Mouse (Mus musculus) heart, embryonic 11.5 days (tissue): ENCODE data around the gene Tceanc2. TPM values are rescaled to one million over a fixed set of nuclear protein-coding genes. Genes with fewer than 3 reads are reported as not detected.

ENCODE experiments used
- ATAC-seq: fragments of 200-750 bp; cut with Nextera tagmentation; replicated peaks from 2 replicates; pipeline ENCODE4 v1.8.0; 2017; ENCODE audit warnings: moderate library complexity; ENCODE audit not compliant: insufficient number of reproducible peaks, low FRiP score, low TSS enrichment
- H3K27ac ChIP-seq: fragments of 300-500 bp; sonication (generic); 2 replicates; pipeline ENCODE4 v1.5.1; 2014; ENCODE audit warnings: mild to moderate bottlenecking, low read depth, low read length
- H3K27me3 ChIP-seq: fragments of 300-500 bp; sonication (generic); 2 replicates; pipeline ENCODE4 v1.6.1; 2014; ENCODE audit warnings: mild to moderate bottlenecking, low read length, mixed read lengths; ENCODE audit not compliant: control insufficient read depth, insufficient read depth
- H3K36me3 ChIP-seq: fragments of 300-500 bp; sonication (generic); 2 replicates; pipeline ENCODE4 v1.6.1; 2014; ENCODE audit warnings: mild to moderate bottlenecking, low read length, moderate library complexity, mixed read lengths; ENCODE audit not compliant: control insufficient read depth, insufficient read depth
- H3K4me1 ChIP-seq: fragments of 300-500 bp; sonication (generic); 2 replicates; pipeline ENCODE4 v1.6.1; 2014; ENCODE audit warnings: low read length; ENCODE audit not compliant: control insufficient read depth, insufficient read depth
- H3K4me2 ChIP-seq: fragments of 300-500 bp; sonication (generic); 2 replicates; pipeline ENCODE4 v1.6.1; 2014; ENCODE audit warnings: mild to moderate bottlenecking, moderate library complexity
- H3K4me3 ChIP-seq: fragments of 300-500 bp; sonication (generic); 2 replicates; pipeline ENCODE4 v1.5.1; 2014; ENCODE audit warnings: low read depth, low read length
- H3K9ac ChIP-seq: fragments of 300-500 bp; sonication (generic); 2 replicates; pipeline ENCODE4 v1.6.1; 2014; ENCODE audit warnings: mild to moderate bottlenecking, low read depth, low read length, moderate library complexity
- H3K9me3 ChIP-seq: fragments of 300-500 bp; sonication (generic); replicated peaks from 2 replicates; pipeline ENCODE4 v1.6.1; 2016; ENCODE audit warnings: low read length; ENCODE audit not compliant: control insufficient read depth
- WGBS: fragments of 180-500 bp; shearing (Covaris S2); extraction: QIAGEN DNeasy Blood & Tissue Kit; methylation state at CpG from one replicate; pipeline ENCODE4 v1.1.7; 2014; ENCODE audit not compliant: insufficient replicate concordance; 5-methylcytosine and 5-hydroxymethylcytosine counted together
- polyA plus RNA-seq: library from polyadenylated mRNA; unstranded; fragments of >200 nt; fragmentation: Nextera tagmentation; extraction: Ambion mirVana; gene quantifications from 2 replicates; pipeline ENCODE4 v1.2.1, GENCODE M21; 2014

Gene Tceanc2
- polyA plus RNA-seq, 1 experiment from 2014 or later, result 19.0 TPM

DNA sequence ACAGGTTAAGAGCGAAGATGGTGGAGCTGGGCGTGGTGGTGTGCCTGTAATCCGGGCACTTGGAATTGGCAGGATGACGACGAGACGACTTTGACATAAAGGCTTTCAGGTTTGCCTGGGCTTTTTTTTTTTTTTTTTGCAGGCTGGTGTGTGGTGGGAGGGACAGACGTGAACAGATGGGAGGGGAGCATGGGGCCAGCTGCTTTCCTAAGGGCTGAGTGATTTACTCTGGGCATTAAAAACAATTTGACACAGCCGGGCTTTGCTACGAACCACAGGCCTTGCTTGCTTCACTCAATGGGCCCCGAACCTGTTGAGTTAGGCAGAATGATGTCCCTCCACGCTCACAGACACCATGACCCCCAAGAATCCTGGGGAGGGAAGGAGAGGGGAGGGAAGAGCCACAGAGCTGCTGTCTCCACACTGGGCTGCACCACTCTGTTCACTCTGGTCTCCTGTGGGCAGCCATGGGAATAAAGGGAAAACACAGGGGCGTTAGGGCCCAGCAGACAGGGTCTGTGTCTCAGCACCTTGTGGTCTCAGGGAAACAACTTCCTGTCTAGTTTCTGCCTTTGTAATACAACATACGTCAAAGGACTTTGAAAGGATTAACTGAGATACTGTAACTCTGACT lies 51.9 kb downstream of the Tceanc2 start:
- Histone ChIP-seq H3K27ac (no peak overlapping the region), H3K4me2 (no peak overlapping the region), H3K27me3 (peaks cover 10% of the 10 kb centered on the region), H3K4me3 (no peak overlapping the region), H3K4me1 (peaks cover 12% of the 10 kb centered on the region), H3K9ac (no peak overlapping the region), H3K36me3 (no peaks in the 10 kb centered on the region), H3K9me3 (no peaks in the 10 kb centered on the region)
- 61% methylated on average over 13 of the region's 13 CpGs for WGBS
- no peak for ATAC-seq

DNA sequence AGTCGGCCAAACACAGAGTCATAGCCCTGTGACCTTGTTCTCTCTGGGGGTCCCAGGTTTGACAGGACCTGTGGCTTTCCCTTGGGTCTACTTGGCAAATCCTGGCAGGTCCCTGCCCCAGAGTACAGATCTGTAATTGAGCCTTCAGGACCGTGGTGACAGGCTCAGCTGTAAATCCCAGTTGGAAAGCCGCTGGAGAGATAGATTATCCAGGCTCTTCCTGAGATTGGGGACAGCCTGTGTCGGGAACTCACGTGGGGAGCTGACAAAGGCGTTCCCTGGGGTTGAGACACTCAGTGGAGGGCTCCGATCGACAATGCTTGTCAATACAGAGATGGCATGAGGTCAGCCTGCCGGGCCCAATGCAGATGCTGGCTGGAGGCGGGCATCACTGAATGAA lies 52.5 kb downstream of the Tceanc2 start:
- Histone ChIP-seq H3K9me3 (no peaks in the 10 kb centered on the region), H3K4me1 (peaks cover 12% of the 10 kb centered on the region), H3K27me3 (peaks cover 10% of the 10 kb centered on the region), H3K27ac (no peak overlapping the region), H3K36me3 (no peaks in the 10 kb centered on the region), H3K4me2 (no peak overlapping the region), H3K9ac (no peak overlapping the region), H3K4me3 (no peak overlapping the region)
- WGBS, result 45% methylated on average over 10 of the region's 10 CpGs
- ATAC-seq, result no peak

DNA sequence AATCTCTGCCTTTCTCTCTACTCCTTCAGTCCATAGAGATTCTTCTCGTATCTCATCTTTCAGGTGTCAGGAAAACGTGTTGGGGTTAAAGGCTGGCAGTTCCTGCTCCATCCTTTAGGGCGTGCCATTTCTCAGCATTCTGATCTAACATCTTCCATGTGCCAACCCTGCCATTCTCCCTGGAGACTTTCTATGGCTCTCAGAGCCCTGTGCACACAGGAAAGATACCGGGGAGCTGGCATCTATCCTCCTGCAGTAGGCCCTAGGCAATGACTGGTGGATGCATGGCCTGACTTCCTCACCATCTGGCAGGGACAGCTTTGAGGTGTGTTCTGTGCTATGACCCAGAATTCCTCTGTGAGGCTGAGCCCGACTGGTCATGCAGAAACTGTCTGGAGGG lies 53.8 kb downstream of the Tceanc2 start:
- no peak overlapping the region for H3K9ac ChIP-seq
- no peaks in the 10 kb centered on the region for H3K36me3 ChIP-seq
- peaks cover 10% of the 10 kb centered on the region for H3K4me1 ChIP-seq
- H3K4me3 ChIP-seq, result no peak overlapping the region
- WGBS, result 50% methylated on average over 5 of the region's 5 CpGs
- H3K27ac ChIP-seq, result no peak overlapping the region
- no peak overlapping the region for H3K4me2 ChIP-seq
- ATAC-seq, result no peak
- no peaks in the 10 kb centered on the region for H3K9me3 ChIP-seq
- H3K27me3 ChIP-seq, result peaks cover 12% of the 10 kb centered on the region

DNA sequence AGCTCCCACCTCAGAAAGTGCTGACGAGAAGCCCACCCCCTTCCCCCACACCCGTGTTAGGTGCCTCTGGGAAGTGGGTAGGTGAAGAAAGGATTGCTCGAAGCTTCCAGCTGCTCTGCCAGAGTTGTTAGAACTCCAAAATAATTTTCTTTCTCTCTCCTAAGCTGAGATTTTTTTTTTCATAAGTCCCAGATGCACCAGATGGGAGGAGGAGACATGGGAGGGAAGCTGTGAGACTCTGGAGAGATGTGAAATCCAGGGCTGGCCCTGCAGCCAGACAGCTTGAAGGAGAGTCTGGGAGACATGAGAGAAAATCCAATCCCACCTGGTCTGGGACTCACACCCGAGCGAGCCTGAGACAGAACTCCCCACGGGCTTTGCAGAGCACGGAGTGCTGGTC lies 54.5 kb downstream of the Tceanc2 start:
- no peaks in the 10 kb centered on the region for H3K9me3 ChIP-seq
- no peak overlapping the region for H3K4me3 ChIP-seq
- H3K36me3 ChIP-seq, result no peaks in the 10 kb centered on the region
- no peak for ATAC-seq
- H3K27ac ChIP-seq, result no peak overlapping the region
- H3K27me3 ChIP-seq, result peaks cover 12% of the 10 kb centered on the region
- no peak overlapping the region for H3K9ac ChIP-seq
- no peak overlapping the region for H3K4me2 ChIP-seq
- peaks cover 5% of the 10 kb centered on the region; the same call in 1 of the 2 replicates for H3K4me1 ChIP-seq
- 51% methylated on average over 7 of the region's 7 CpGs for WGBS

DNA sequence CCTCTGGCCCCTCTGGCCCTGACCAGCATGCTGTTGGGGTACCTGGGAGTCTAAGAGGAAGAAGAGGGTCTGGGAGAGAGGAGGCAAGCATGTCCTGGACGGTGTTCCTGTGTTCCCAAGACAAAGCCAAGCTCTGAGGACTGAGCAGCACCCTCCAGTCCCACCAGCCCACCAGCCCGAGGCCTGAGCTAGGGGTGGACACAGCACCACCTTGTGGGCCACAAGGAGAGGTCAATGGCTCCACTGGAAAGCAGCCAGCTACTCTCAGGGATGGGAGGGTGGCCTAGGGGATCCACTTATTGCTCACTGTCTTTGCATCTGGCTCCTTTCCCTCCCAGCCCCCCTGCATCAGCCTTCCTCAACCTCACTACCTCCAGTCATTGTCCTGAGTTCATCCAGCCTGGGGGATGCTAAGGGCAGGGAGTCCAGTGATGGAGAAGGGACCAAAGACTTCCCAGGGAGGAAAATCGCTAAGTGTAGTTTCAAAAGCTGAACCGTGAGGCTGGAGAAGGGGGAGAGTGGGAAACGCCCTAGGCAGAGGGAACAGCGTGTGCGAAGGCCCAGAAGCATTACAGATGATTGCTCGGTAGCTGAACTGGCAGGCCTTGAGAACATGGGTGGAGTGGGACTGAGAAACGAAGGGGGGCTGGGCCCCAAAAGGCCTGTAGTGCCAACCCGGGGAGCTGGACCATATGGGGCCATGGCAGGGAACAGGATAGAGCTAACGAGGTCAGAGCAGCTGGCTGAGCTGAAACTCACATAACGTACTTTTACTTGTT lies 57.6 kb downstream of the Tceanc2 start:
- WGBS, result 56% methylated on average over 12 of the region's 12 CpGs
- no peak for ATAC-seq
- no peak overlapping the region for H3K4me2 ChIP-seq
- H3K27ac ChIP-seq, result no peak overlapping the region
- H3K27me3 ChIP-seq, result peaks cover 11% of the 10 kb centered on the region
- no peaks in the 10 kb centered on the region for H3K9me3 ChIP-seq
- no peak overlapping the region for H3K4me3 ChIP-seq
- H3K9ac ChIP-seq, result no peak overlapping the region
- H3K36me3 ChIP-seq, result no peaks in the 10 kb centered on the region
- no peaks in the 10 kb centered on the region for H3K4me1 ChIP-seq

DNA sequence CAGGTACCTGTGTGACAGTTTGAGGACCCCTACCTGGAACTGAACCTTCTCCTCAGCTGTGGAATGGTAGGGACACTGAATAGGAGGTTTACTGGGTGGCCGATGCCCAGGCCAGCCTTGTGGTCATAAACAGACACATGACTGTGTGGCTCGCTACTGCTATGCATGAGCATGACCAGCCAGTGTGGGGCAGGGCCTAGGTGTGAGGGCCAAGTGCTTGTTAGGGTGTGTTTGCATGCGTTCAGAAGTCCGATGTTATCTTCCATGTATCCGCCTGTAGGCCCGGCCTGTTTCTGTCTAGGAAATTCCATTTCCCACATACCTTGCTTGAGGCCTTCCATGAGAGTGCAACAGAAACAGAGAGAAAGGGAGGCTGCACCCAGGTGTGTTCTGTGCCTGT lies 58.2 kb downstream of the Tceanc2 start:
- no peak overlapping the region for H3K9ac ChIP-seq
- WGBS, result 87% methylated on average over 6 of the region's 6 CpGs

GRCm38 (mm10) chr4:107119056-107119455 lies 59.9 kb downstream of the Tceanc2 start:
- Histone ChIP-seq H3K27me3 (0 out of 2 replicates have a peak, but pooled peaks cover 2% of the 10 kb centered on the region), H3K27ac (no peak overlapping the region), H3K4me1 (no peaks in the 10 kb centered on the region), H3K9me3 (no peaks in the 10 kb centered on the region), H3K4me3 (no peak overlapping the region), H3K9ac (no peak overlapping the region), H3K4me2 (no peak overlapping the region), H3K36me3 (no peaks in the 10 kb centered on the region)
- ATAC-seq, result no peak
- 62% methylated on average over 3 of the region's 4 CpGs for WGBS

More for the DNA sequence above, 58.2 kb downstream of the Tceanc2 start:
- no peaks in the 10 kb centered on the region for H3K36me3 ChIP-seq
- H3K4me3 ChIP-seq, result no peak overlapping the region
- ATAC-seq, result no peak
- no peaks in the 10 kb centered on the region for H3K9me3 ChIP-seq
- no peaks in the 10 kb centered on the region for H3K4me1 ChIP-seq
- H3K27ac ChIP-seq, result no peak overlapping the region
- no peak overlapping the region for H3K4me2 ChIP-seq
- H3K27me3 ChIP-seq, result peaks cover 6% of the 10 kb centered on the region; the same call in 1 of the 2 replicates

- 0 out of 2 replicates have a peak, but pooled peaks cover 2% of the 10 kb centered on the region for H3K27me3 ChIP-seq
- no peak overlapping the region for H3K9ac ChIP-seq
- H3K4me2 ChIP-seq, result no peak overlapping the region
- H3K4me3 ChIP-seq, result no peak overlapping the region
- no peak for ATAC-seq
- H3K9me3 ChIP-seq, result no peaks in the 10 kb centered on the region
- no peaks in the 10 kb centered on the region for H3K4me1 ChIP-seq
- no peaks in the 10 kb centered on the region for H3K36me3 ChIP-seq
- WGBS, result 62% methylated on average over 2 of the region's 2 CpGs
- H3K27ac ChIP-seq, result no peak overlapping the region
Observed at GRCm38 (mm10) chr4:107117741-107118385, 61.1 kb downstream of the Tceanc2 start.
